Mouse (Mus musculus) mouse trophoblast stem cell (cell line): ENCODE results near the gene Pld6.
"Not testable (repeated sequence)": the region's sequence is repeated elsewhere in the genome, so short reads cannot be mapped to it uniquely, and the experiment has no call there.

Source experiments
- in situ Hi-C, 2 experiments: fragments of 300-500 bp; cut with MseI, MboI; formaldehyde crosslinking; loops; 2 replicates in 1 of 2; 3 replicates in 1 of 2; pipeline ENCODE4 v1.15.1; 2025

Gene Pld6

DNA sequence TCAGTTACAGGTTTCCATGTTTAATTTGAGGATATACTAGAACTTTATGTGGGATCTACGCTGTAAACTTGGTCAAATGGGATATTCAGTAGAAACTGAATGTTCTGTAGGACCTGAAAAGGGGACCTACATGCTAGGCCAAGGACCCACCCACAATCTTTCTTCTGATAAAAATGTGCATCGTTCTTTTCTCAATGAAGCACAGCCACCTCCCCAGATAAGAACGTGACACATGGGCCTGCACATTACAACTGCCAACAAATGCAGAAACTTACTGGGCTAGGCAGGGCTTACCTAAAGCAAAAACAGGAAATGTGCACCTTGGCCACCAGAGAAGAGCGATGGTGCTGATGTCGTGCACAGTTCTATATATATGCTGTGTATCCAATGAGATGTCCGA lies 32.9 kb downstream of the Pld6 start:
- in situ Hi-C loops, result loop anchor here in 1 of 2 experiments (10.0 kb wide), 1 partner anchor 120 kb away; no protein-coding TSS in a partner anchor

DNA sequence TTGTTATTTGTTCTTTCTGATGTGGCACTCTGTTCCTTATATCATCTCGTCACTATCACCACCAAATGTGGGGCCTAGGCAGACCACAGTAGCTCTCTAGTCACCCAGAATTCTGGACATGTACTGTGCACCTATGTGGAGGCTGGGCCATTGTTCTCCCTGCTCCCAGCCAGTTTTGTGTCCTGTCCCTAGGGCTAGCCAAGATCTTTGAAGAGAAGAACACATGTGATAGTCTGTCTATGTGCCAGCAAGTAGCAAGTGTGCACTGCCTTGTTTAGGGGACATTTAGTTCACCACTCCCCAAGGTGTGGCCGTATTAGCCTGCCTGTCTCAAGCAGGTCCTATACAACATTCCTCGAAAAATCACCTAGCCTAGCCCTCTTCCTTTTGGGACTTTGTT lies 38.4 kb downstream of the Pld6 start:
- in situ Hi-C loops, result loop anchor here in 1 of 2 experiments (10.0 kb wide), 1 partner anchor 124 kb away; no protein-coding TSS in a partner anchor

- in situ Hi-C loops, result loop anchor here in 1 of 2 experiments (10.0 kb wide), 1 partner anchor 122 kb away; no protein-coding TSS in a partner anchor
Observed at GRCm38 (mm10) chr11:59746614-59747013, 40.8 kb downstream of the Pld6 start.

DNA sequence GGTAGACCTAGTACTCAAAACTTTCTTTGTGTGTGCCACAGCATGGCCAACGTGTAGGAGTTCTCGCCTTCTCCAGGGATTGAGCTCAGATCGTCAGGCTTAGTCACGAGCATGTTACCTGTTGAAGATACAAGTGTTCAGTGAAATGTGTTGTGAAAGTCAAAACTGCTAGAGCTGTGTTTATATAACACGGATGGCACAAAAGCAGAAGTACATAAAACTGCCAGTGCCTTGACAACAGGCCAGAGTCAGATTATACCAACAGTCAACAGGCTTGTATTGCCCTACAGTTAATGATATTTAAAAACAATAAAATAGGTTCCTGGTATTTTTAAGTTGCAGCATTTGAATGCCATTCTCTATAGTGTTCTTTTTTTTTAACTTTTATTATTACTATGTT lies 41.6 kb downstream of the Pld6 start:
- in situ Hi-C loops, result loop anchor here in 1 of 2 experiments (10.0 kb wide), 1 partner anchor 121 kb away; no protein-coding TSS in a partner anchor

- in situ Hi-C loops, result loop anchor here in 1 of 2 experiments (10.0 kb wide), 1 partner anchor 120 kb away; no protein-coding TSS in a partner anchor
Observed at GRCm38 (mm10) chr11:59744374-59744773, 43.1 kb downstream of the Pld6 start.

- in situ Hi-C loops, result loop anchor here in 1 of 2 experiments (10.0 kb wide), 1 partner anchor 119 kb away; no protein-coding TSS in a partner anchor
Observed at GRCm38 (mm10) chr11:59743712-59744111, 43.7 kb downstream of the Pld6 start.

- in situ Hi-C loops, result loop anchor here in 1 of 2 experiments (10.0 kb wide), 1 partner anchor 119 kb away; no protein-coding TSS in a partner anchor
Observed at GRCm38 (mm10) chr11:59743307-59743706, 44.1 kb downstream of the Pld6 start.

DNA sequence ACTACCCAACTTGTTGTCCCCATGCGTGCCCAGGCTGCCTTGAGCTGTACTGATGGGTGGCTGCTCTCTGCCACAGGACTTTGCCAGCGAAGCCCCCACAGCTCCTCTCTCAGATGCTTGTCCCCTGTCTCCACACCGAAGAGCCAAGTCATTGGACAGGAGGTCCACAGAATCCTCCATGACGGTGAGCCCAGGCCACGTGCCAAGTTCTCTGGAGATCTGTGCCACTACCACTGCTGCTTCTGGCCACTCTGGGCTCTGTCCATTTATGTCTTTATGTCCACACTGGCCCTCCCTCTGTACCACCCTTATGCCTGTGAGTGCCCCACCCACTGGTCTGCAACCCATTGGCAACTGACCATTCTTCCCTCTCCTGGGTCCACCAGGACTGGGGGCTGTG lies 45.5 kb downstream of the Pld6 start:
- in situ Hi-C loops, result loop anchor here in 1 of 2 experiments (10.0 kb wide), 1 partner anchor 117 kb away; no protein-coding TSS in a partner anchor

DNA sequence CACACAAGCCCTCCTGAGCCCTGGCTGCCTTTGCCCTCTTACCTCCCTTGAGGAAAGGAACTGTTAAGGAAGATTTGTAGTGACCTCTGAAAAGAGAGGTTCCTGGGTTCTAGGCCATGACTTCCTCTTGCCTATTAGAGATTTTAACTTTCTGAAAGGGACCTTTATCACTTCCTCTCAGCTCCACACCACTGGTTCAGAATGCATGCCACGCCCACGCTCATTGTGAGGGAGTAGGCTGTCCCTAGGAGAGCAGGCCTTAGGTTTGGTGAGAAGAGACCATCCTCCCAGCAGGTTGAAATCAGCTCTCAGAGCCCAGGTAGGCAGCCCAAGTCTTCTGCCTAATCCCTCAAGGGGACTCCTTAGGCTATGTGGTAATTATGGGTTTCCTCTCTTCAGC lies 47.4 kb downstream of the Pld6 start:
- in situ Hi-C loops, result loop anchor here in 1 of 2 experiments (10.0 kb wide), 1 partner anchor 115 kb away; no protein-coding TSS in a partner anchor

- in situ Hi-C loops, result no loop called here
Observed at GRCm38 (mm10) chr11:59737250-59737649, 50.2 kb downstream of the Pld6 start.

DNA sequence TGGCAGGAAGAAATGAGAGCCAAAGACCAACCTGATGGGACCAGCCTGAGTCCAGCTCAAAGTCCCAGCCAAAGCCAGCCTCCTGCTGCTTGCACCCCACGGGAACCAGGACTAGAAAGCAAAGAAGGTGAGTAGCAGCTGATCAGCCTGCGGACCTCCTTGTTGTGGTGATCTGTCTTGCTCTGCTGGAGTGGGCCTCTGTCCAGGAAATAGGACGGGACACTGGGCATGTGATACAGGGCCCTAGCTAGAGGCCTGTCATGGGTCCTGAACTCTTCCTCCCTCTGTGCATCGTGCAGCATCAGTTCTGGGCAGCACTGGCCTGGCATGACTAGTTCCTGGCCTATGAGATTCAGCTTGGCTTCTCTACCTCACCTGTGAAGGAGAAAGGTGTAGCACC lies 51.5 kb downstream of the Pld6 start:
- in situ Hi-C loops, result not testable (repeated sequence)

DNA sequence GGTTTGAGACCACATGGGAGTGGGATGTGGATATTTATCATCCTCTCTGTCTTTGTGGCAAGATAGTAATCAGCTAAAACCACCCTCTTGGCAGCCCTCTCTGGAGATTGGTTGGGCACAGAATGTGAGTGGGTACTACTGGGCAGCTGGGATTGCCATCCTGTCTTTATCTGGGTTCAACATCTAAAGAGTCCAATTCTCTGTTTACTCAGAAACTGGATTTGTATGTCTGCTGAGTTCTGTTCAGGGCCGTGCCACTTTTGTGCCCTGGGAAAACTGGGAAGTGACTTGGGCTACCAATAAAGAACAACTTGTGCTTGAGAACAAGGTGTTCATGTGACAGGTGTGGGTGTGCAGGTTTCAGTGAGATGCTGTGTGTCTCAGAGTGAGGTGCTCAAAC lies 53.1 kb downstream of the Pld6 start:
- in situ Hi-C loops, result no loop called here
